Mouse (Mus musculus): Measurements from ENCODE around the gene Agpat1. TPM values are rescaled to one million over a fixed set of nuclear protein-coding genes. Genes with fewer than 3 reads are reported as not detected.

The Agpat1 gene
- total RNA-seq, 1 experiment from 2014 or later, result 21.9 TPM

DNA sequence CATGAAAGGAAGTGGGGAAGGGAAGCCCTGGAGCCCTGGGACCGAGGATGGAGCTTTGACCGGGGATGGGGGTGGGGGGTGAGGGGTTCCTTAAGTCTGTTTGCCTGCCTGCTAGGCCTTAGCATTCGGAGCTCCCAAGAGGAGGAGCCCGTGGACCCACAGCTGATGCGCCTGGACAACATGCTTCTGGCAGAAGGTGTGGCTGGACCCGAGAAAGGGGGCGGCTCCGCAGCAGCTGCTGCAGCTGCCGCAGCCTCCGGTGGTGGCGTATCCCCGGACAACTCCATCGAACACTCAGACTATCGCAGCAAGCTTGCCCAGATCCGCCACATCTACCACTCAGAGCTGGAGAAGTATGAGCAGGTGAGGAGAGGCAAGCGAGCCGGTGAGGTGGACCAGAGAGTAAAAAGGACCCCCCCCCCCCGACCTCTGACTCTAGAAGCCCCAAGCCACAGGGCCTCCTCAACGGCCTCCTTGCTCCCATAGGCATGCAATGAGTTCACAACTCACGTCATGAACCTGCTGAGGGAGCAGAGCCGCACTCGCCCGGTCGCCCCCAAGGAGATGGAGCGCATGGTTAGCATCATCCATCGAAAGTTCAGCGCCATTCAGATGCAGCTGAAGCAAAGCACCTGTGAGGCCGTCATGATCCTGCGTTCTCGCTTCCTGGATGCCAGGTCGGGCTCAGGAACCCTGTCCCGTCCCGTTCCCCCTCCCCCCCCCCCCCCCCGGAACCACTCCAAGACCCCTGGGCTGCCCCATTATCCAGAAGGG, 10.1 kb upstream of the Agpat1 start:
- no peak for ATAC-seq (replicated peaks in 1 of 2; ENCODE audit: insufficient read depth in 1 of 2, low FRiP score in 2 of 2, low TSS enrichment in 1 of 2, low read depth in 1 of 2, poor library complexity in 2 of 2, severe bottlenecking in 2 of 2)

DNA sequence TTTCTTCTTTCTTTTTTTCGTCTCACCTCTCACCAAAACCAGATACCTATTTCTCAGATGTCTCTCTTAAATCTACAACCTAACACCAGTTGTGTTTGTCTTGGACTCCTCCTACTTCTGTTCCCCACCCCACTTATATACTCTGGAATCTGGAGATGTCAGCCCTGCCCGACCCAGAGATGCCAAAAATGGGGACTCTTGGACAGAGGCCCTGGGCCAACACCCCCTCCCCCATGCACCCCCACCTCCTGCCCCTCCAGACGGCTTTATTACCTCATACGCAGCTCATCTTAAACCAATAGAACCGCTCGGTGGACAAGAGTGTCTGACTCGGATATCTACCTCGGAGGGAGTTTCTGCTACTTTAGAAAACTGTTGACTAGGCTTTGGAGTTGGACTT, 8.0 kb upstream of the Agpat1 start:
- no peak for ATAC-seq (replicated peaks in 1 of 2; ENCODE audit: insufficient read depth in 1 of 2, low FRiP score in 2 of 2, low TSS enrichment in 1 of 2, low read depth in 1 of 2, poor library complexity in 2 of 2, severe bottlenecking in 2 of 2)

DNA sequence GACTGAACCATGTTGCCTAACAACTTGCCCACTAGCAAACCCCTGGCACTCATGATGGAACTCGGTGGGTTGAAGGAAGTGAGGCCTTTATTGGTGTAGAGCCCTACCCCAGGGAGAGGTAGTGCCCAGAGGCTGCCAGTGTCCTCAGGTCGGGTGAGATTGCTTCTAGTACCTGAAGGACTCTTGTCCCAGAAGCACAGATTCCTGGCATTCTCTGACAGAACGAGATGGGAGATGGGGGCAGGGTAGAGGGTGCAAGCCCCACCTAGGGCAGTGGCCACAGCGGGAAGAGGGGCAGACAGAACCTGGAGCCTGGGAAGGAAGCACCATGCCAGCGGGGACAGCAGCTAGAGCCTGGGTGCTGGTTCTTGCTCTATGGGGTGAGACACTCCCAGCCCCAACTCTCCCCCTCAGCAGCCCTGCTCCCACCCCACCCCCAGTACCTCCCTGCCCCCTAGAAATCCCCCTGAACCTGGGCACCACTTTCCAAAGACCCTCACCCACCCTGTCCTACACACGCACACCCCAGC, 6.4 kb upstream of the Agpat1 start, which contains the start of gene Ager:
Gene Ager (plus strand): TSS at position 297 of the 530 bp plus-strand sequence.
- no peak for ATAC-seq (replicated peaks in 1 of 2; ENCODE audit: insufficient read depth in 1 of 2, low FRiP score in 2 of 2, low TSS enrichment in 1 of 2, low read depth in 1 of 2, poor library complexity in 2 of 2, severe bottlenecking in 2 of 2)

DNA sequence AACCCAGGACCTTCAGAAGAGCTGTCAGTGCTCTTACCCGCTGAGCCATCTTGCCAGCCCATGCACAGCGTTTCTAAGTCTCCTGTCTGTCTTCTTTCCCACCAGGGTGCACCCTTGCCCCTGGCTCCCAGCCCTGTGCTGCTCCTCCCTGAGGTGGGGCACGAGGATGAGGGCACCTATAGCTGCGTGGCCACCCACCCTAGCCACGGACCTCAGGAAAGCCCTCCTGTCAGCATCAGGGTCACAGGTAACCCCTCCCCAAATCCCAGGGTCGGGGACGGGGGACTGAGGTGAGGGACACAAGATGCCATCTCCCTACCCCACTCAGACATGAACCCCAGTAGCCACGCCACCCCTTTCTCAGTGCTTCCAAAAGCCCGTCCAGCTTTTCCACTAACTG, 4.2 kb upstream of the Agpat1 start:
- ATAC-seq (replicated peaks in 1 of 2; ENCODE audit: insufficient read depth in 1 of 2, low FRiP score in 2 of 2, low TSS enrichment in 1 of 2, low read depth in 1 of 2, poor library complexity in 2 of 2, severe bottlenecking in 2 of 2), result no peak

DNA sequence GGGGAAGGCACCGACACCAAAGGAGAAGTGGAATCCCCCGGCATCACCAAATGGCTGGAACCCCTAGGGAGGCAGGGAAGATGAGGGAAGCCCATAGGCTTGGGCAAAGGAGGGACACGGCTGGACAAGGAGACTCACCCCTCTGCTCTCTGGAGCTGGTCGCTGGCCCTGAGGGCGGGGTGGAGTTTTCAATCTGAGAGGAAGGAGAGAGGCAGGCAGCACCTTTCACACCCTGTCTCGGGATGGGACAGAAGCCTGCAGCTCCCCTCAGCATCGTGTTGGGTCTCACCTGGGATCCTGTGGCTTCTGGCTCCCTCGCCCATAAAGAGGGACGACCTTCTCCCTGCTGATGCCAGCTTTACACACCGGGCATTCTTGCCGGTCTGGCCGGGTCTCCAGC, 2.3 kb upstream of the Agpat1 start:
- no peak for ATAC-seq (replicated peaks in 1 of 2; ENCODE audit: insufficient read depth in 1 of 2, low FRiP score in 2 of 2, low TSS enrichment in 1 of 2, low read depth in 1 of 2, poor library complexity in 2 of 2, severe bottlenecking in 2 of 2)

DNA sequence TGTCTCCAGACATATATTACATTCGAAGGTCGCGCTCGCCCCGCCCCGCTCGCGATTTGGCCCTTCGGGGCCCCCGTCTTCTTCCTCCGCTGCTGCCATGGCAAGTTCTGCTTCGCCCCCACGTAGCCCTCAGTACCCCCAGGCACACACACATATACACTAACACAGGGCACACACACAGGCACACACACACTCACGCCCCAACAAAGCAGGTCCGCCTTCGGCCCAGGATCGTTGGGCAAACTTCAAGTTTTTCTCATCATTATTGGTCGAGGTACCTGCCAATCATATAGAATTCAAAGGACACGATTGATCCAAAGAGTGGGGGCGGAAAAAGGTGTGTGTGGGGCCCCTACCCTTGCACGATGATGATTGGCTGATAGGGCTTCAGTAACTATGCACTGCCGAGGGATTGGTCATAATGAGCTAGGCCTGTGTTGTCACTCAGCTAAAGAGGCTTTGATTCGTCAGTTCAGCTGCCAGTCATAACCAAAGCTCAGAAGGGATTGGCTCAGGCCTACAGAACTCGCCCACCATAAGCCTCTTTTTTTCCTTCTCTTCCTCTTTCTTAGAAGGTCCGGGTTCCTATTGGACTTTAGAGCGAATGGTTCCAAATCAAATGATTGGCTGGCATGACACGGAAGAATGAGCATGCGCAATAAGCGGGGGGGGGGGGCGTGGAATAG, 544 bp upstream of the Agpat1 start, which contains the start of gene Rnf5:
Gene Rnf5 (minus strand): TSS at position 316 of the 686 bp plus-strand sequence.
- peak; percentile 81 for ATAC-seq (replicated peaks in 1 of 2; ENCODE audit: insufficient read depth in 1 of 2, low FRiP score in 2 of 2, low TSS enrichment in 1 of 2, low read depth in 1 of 2, poor library complexity in 2 of 2, severe bottlenecking in 2 of 2)

DNA sequence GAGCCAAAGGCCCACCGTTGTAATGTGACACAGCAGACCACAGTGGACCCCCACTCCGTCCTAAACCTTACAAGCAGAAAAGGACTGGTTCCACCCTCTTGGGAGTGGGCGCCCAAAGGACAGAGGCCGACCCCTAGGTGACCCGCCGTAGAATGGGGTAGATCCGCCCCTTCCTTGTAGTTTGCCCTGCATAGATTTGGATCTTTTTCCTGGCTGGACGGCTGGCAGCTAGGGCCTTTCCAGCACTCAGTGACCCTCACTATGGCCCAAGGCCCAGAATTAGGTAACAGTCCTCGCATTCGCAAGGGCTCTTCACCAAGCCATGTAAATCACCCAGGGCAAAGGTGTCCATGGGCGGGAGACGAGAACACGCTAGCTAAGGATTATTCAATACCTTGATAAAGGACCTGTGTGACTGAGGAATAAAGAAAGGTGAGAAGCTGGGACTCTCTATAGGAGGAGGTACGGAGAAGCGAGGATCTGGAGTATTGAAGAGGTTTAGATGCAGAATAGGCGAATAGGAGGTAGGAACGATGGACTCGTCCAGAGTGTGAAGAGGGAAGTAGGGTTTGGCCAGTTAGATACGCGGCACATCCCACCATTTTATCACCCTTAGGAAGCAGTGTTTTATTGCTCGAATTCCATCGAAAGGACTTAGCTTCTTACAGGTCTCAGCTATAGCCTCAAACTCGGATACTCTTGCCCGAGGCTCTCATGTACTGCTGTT, 612 bp downstream of the Agpat1 start:
- ATAC-seq (replicated peaks in 1 of 2; ENCODE audit: insufficient read depth in 1 of 2, low FRiP score in 2 of 2, low TSS enrichment in 1 of 2, low read depth in 1 of 2, poor library complexity in 2 of 2, severe bottlenecking in 2 of 2), result no peak

DNA sequence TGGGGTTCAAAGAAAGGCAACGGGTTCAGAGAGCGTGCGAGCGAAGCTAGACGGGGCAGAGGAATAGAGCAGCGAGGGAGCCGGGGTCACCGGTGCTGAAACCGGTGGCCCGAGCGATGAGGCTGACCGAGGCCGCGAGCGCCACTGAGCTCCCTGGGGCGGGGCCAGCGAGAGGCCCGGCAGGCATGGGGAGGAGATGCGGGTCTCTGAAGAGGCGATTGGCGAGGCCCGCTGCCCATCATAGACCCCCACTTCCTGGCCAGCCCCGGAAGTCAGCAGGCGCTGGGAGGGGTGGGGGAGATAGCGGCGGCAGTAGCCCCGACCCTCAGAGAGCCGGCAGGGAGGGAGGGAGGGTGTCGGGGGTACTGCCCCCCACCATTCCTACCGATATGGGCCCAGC, 1.5 kb downstream of the Agpat1 start:
- ATAC-seq (replicated peaks in 1 of 2; ENCODE audit: insufficient read depth in 1 of 2, low FRiP score in 2 of 2, low TSS enrichment in 1 of 2, low read depth in 1 of 2, poor library complexity in 2 of 2, severe bottlenecking in 2 of 2), result peak; percentile 12 to 44; a peak in 2 of 4 replicates

DNA sequence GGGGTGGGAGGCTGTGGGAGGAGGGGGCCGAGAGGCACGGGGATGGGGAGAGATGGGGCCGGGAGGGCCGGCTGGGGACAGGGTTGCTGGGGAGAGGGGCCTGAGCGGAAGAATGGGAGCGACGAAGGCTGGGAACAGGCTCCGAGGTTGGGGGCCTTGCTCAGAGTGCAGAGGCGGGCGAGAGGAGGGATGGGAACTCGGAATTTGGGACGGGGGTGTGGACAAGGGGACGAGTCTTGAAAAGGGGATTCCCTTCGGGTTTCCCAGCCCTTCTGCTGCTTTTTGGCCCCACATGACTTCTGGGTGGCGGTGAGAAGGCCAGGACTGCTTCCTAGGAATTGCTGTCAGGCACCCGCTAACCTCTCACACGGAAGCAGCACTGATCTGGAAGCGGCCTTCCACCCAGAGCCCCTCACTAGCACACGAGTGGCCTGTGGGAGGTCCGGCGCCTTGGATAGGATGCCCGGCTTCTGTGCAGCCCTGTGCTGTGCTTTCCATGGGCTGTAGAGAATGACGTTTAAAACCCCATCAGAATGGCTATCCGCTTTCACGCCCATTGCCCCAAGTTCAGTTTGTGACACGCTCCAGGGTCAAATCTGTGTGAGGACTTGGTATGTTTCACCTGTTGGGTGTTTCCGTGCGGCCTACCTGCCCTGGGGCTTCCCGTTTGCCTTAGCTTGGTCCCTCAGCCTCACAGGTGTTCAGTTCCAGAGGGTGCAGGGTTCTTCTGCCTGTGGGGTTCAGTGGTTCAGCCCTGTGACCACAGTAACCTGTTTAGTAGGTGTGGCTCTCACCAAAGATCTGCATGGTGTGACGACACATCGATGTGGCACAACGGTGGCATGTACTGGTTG, 2.4 kb downstream of the Agpat1 start:
- no peak for ATAC-seq (replicated peaks in 1 of 2; ENCODE audit: insufficient read depth in 1 of 2, low FRiP score in 2 of 2, low TSS enrichment in 1 of 2, low read depth in 1 of 2, poor library complexity in 2 of 2, severe bottlenecking in 2 of 2)

DNA sequence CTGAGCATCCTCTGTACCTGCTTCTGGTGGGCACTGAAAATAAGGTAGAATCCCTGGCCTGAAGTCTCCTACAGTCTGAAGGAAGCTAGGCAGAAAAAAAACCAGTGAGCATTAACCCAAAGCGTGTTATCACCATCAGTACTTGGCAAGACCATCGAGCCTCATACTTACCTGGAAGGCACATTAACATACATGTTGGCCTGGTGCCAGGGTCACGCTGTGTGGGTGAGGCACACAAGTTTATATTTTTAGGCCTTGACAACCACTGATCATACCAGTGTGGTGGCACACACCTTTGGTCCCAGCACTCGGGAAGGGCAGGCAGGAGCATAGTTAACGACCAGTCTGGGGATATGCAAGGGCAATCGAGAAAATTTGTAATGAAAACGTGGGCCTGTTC, 3.9 kb downstream of the Agpat1 start:
- no peak for ATAC-seq (replicated peaks in 1 of 2; ENCODE audit: insufficient read depth in 1 of 2, low FRiP score in 2 of 2, low TSS enrichment in 1 of 2, low read depth in 1 of 2, poor library complexity in 2 of 2, severe bottlenecking in 2 of 2)

DNA sequence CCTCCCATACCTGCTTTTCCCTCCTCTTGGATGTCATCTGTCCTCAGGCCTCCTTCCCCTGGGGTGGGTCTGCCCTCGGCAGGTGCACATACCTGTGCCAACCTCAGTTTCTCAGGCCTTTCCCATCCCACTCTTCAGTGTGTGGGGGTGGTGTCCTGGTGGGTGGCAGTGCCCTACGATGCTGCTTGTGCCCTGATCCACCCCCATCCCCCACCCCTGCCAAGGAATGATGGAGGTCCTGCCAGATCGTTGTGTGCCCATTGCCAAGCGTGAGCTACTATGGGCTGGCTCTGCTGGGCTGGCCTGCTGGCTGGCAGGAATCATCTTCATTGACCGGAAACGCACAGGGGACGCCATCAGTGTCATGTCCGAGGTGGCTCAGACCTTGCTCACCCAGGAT, 7.0 kb downstream of the Agpat1 start:
- no peak for ATAC-seq (replicated peaks in 1 of 2; ENCODE audit: insufficient read depth in 1 of 2, low FRiP score in 2 of 2, low TSS enrichment in 1 of 2, low read depth in 1 of 2, poor library complexity in 2 of 2, severe bottlenecking in 2 of 2)

DNA sequence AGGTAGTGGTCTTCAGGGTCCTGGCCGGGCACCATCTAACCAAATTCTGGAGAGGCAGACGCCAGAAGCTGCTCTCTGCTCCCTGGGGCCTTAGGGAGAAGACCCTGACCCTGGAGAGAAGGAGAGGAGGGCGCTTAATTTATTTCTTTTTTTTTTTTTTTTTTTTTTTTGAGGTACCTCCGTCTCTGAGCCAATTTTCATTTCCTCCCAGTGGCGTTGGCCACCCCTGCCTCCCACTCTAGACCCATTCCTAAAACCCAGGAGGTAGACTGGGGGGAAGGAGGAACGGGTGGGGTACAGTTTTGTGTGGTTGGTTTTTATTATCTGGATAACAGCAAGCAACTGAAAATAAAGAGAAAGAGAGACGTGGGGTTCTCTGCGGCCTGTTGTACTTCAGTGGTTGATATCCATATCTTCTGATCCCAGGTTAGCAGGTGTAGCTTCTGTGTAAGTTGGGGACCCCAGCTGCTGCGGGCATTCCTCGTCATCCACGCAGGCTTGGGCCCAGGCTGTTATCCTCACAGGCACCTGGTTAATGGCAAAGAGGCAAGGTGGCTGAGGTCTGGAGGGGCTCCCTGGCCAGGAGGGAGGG, 9.1 kb downstream of the Agpat1 start:
- ATAC-seq (replicated peaks in 1 of 2; ENCODE audit: insufficient read depth in 1 of 2, low FRiP score in 2 of 2, low TSS enrichment in 1 of 2, low read depth in 1 of 2, poor library complexity in 2 of 2, severe bottlenecking in 2 of 2), result no peak

DNA sequence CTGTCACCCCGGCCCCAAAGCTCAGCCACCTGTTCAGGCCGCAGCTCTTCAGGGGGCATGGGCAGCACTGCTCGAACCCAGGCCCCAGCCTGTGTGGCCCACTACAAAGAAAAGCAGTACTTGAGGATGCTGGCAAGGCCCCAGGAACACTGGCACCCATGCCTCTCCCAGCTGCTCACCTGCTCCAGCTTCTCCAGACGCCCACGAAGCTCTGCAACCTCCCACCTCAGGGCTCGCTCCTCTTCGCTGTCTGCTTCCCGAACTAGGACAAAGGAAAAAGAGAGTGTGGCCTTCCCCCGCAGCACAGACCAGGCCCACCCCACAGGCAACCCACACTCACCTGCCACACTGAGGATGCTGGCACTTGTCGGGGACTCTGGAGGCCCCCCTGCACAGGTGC, 9.8 kb downstream of the Agpat1 start:
- ATAC-seq (replicated peaks in 1 of 2; ENCODE audit: insufficient read depth in 1 of 2, low FRiP score in 2 of 2, low TSS enrichment in 1 of 2, low read depth in 1 of 2, poor library complexity in 2 of 2, severe bottlenecking in 2 of 2), result no peak

DNA sequence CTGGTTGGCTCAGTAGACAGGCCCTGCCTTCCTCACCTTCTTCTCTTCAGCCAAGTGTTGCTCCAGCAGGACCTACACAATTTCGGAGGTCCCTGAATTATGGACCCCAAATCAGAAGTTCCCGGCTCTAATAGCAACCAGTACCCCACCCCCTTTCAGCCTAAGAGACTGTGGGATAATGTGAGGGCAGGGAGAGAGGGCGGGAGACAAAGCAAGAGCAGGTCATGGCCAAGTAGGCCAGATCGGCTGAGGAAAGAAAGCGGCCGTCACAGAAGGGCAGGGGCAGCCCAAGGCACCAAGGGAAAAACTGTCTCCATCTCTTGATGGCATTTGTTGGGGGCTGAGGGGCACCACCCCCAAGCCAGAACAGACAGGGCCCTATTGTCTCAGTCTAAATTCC, 11.8 kb downstream of the Agpat1 start, which contains the start of gene Egfl8:
Gene Egfl8 (minus strand): TSS at position 101 of the 400 bp plus-strand sequence.
- ATAC-seq (replicated peaks in 1 of 2; ENCODE audit: insufficient read depth in 1 of 2, low FRiP score in 2 of 2, low TSS enrichment in 1 of 2, low read depth in 1 of 2, poor library complexity in 2 of 2, severe bottlenecking in 2 of 2), result no peak

DNA sequence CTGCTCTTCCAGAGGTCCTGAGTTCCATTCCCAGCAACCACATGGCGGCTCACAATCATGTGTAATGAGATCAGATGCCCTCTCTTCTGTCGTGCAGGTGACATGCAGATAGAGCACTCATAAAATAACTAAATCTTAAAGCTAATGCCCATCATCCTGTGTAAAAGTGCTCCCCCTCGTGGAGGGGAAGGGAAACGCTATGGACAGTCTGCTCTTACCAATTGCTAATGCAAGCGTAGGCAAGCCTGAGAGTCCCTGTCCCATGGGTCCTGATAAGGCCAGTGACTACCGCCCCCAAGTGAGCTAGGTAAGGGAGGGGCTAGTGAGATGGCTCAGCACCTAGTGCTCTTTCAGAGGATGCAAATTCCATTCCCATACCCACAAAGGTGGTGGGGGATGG, 14.9 kb downstream of the Agpat1 start:
- ATAC-seq (replicated peaks in 1 of 2; ENCODE audit: insufficient read depth in 1 of 2, low FRiP score in 2 of 2, low TSS enrichment in 1 of 2, low read depth in 1 of 2, poor library complexity in 2 of 2, severe bottlenecking in 2 of 2), result peak; percentile 43 to 71; a peak in 3 of 4 replicates

DNA sequence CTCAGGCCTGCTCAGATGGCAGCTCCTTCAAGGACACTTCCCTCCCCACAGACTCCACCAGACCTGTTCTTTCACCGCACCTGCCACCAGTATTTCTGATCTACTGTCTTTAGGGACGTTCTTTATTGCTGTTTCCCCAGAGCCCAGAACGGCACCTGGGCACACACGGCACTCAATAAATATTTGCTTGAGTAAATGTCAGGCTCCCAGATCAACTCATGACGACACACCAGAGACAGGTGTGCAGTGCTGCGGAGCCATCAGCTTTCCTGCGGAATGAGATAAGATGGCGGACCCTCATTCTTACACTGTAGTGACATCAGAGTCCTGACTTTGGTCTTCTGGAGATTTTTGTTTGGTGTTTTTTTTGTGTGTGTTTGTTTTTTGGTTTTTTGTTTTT, 16.9 kb downstream of the Agpat1 start:
- no peak for ATAC-seq (replicated peaks in 1 of 2; ENCODE audit: insufficient read depth in 1 of 2, low FRiP score in 2 of 2, low TSS enrichment in 1 of 2, low read depth in 1 of 2, poor library complexity in 2 of 2, severe bottlenecking in 2 of 2)

DNA sequence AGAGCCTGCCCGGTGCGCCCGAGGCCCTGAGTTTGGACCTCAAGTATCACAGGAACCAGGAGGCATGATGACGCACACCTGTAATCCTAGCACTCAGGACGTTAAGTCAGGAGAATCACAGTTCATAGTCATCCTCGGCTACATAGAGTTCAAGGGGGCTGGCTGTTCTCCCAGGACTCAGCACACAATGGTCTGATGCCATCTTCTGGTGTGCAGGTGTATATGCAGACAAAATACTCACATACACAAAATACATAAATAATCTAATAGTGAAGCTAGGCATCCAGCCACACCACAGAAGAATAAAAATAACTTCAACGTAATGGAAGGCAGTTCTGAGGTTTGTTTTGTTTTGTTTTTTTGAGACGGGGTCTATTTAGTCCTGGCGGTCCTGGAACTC, 19.1 kb downstream of the Agpat1 start:
- ATAC-seq (replicated peaks in 1 of 2; ENCODE audit: insufficient read depth in 1 of 2, low FRiP score in 2 of 2, low TSS enrichment in 1 of 2, low read depth in 1 of 2, poor library complexity in 2 of 2, severe bottlenecking in 2 of 2), result no peak
